Mouse (Mus musculus) T-helper 1 cell (primary cell): ENCODE measurements at regions not wholly inside any gene's neighbourhood (a gene's known extent, or its start where the extent isn't known, plus 50 kb on each side); places are given as distances from the start of the nearest gene placed in this dataset.

Source experiments
- in situ Hi-C: fragments of 300-600 bp; cut with MboI, MseI; formaldehyde crosslinking; loops from one replicate; pipeline ENCODE4 v1.15.1; 2025; ENCODE audit warnings: high pct_unique_total_duplicates

DNA sequence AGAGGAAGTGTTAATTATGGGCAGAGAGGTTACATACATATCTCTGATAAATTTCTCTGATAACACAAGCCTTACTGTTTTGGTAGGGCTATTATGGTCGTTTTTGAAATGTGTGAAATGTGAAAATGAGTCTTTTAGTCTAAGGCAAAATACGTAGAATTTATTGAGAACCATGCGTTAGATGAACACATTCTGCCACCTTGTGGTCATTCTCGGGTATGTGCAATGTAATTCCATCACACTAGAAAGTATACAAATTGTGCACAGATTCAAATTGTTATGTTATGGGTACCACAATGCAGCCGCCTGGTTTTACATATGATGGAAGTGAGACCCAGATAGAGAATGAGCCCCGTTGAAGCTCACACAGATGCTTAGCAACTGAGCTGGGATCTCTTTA lies 138.7 kb downstream of the Cdr1 start:
- in situ Hi-C loops: loop anchor here (5.0 to 10.0 kb wide), 2 partner anchors 544 to 812 kb away; no protein-coding TSS in a partner anchor

DNA sequence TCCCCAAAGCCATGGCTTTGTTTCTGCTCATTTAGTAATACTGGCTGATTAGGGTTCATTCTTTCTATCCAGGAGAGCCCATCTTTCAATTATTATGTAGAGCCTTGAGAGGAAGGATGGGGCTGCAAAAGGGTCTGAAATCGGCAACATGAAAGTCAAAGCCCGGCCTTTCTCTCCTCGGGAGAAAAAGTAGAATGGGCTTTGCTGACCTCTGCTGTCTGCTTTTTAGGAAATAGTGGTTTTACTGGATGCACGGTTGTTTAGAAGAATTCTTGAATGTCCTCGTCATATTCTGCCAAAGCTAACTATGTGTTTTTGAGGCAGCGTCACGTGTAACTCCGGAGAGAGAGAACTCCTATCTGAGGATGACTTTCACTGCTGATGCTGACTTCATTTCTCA lies 142.2 kb downstream of the Cdr1 start:
- in situ Hi-C loops: loop anchor here (10.0 kb wide), 1 partner anchor 808 kb away; no protein-coding TSS in a partner anchor
